Mouse (Mus musculus) cerebellum, adult 9-10 months (tissue): ENCODE results near the gene Nfkbie.

Source experiments
- DNase-seq: peaks from one replicate; pipeline ENCODE4 v3.0.0; 2022

Gene Nfkbie

DNA sequence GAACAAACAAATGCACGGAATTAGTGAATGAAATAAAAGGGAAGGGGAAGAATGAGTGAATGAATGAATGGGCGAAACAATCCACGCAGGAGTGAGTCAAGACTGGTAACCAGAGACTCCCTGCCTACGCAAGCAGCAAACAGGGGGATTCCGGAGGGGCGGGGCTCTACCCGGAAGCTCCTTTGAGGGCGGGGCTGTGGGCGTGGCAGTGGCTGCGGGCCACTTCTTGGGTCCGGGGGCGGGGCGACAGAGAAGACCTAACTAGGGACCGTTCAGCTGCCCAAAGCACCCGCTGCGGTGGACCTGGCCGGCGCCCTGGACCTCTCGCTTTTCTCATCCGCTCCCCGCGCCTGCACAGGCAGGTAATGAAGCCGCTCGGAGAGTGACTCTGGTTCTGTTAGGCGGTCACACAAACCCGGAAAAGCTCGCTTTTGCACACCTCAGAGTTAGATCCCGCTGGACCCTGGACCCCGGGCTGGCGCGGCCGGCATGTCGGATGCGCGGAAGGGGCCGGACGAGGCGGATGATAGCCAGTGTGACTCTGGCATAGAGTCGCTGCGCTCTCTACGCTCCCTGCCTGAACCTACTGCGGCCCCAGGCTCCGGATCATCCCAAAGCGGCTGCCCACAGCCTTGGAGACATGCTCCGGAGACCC is at the start of gene Nfkbie:
TSS of gene Nfkbie (plus strand) at position 252 of the 655 bp plus-strand sequence.
- DNase-seq, result peak; percentile 93

GRCm38 (mm10) chr17:45505941-45506465 is 49.5 kb upstream of the Nfkbie start:
- peak; percentile 63 for DNase-seq

DNA sequence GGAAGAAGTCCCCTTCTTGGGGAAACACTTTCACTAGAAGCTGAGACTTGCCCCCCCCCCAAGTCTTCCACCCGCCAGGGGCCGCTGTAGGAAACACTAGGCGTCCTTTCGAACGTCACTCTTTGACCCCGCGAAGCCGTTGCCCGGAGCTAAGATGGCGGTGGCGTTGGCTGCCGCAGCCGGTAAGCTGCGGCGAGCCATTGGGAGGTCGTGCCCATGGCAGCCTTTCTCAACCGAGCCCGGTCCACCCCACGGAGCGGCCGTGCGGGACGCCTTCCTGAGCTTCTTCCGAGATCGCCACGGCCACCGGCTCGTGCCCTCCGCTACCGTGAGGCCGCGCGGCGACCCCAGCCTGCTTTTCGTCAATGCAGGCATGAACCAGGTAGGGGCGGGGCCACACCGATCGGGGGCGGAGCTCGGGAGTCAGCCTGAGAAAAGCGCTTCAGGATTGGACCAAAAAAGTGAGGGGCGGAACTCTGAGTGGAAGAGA is 48.8 kb upstream of the Nfkbie start, which contains the start of gene Aars2:
TSS of gene Aars2 (plus strand) at position 142 of the 490 bp plus-strand sequence.
- DNase-seq, result peak; percentile 94

DNA sequence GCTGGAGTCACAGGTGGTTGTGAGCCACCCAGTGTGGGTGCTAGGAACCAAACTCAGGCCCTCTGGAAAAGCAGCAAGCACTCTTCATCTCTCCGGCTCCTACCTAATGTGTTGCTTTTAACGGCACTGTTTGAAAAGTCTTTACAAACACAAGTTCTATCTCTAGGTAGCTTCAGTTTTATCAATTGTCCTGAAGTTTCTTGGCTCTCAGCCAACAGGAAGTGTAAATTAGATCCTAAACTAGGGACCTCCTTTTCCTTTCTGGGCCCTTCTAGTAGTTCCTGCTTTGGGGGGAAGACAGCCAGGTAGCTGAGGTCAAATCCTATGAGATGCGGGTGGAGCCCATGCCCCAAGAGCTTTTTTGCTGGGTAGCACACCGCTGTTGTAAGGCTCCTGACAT is 44.6 kb upstream of the Nfkbie start:
- peak; percentile 14 for DNase-seq

DNA sequence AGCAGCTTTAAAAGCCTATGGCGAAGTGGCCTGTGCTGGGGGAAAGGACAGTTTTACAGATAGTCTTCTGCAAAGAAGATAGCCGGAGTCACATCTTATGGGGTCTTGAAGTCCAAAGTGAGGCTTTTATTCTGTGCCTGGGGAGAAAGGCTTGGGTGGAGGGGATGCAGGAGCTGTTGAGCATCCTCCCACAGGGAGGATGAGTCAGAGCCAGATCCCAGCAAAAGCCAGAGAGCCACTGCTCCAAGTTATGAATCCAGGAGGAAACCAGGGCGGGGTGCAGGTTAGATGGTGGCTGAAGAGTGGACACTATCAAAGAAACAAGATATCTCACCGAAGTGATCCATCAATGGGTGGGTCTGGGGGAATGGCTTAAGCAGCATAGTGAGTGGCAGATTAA is 43.7 kb upstream of the Nfkbie start:
- DNase-seq, result peak; percentile 13

DNA sequence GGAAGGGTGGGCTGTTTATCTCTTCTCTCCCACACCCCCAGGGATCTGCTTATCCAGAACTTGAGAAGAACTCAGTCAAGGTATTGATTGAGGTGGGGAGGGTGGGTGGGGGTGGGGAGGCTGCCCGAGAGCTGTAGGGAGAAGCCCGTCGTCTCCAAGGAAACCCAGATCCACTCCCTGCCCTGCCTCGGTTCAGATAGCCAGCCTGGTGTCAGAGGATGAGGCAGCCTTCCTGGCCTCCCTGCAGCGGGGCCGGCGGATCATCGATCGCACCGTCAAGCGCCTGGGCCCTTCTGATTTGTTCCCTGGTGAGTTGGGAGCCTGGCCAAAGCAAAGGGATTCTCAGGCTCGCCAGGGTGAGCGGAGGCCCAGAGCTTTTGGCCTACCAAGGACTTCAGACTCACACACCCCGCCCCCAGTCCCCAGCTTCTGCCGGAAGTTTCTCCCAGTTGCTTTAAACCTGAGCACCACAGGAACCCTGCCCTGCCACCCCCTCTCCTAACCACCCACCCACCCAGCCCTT is 40.2 kb upstream of the Nfkbie start:
- DNase-seq, result peak; percentile 50

GRCm38 (mm10) chr17:45515806-45516205 is 39.7 kb upstream of the Nfkbie start:
- peak; percentile 46 for DNase-seq

DNA sequence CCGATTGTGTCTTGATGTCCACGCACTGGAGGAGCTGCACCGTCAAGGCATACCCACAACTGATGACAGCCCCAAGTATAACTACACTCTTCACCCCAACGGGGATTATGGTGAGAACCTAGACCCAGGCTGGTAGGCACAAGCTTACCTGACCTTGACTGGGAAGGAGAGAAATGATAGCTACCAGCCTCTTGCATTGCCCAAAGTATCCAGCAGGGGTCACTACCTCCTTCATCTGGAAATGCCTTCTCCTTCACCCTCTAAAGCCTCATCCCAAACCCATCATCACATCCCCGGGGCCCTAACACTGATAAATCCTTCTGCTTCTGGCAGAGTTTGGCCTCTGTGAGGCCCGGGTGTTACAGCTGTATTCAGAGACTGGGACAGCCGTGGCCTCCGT is 39.0 kb upstream of the Nfkbie start:
- DNase-seq, result peak; percentile 96

GRCm38 (mm10) chr17:45517135-45517534 is 38.4 kb upstream of the Nfkbie start:
- DNase-seq, result no peak

DNA sequence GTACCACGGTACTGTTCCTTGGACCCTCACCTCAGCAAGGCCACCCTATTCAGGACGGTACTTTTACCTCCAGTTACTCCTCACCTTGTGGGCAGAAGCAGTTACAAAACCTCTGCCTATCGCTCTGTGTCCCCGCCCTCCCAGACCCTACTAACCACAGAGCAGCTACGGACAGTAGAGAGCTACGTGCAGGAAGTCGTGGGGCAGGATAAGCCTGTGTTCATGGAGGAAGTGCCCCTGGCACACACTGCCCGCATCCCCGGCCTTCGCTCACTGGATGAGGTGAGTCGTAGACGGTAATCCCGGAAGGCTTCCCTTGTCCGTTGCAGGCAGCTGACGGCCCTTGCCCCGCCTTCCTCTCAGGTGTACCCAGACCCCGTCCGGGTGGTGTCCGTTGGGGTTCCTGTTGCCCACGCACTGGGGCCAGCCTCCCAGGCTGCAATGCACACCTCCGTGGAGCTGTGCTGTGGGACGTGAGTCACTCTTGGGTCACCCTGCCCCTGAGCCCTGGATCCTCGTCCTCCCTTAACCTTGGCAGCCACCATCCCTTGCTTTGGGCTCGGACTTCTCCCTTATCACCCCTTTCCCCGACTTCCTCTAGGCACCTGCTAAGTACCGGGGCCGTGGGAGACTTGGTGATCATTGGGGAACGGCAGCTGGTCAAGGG is 37.8 kb upstream of the Nfkbie start:
- peak; percentile 61 for DNase-seq

DNA sequence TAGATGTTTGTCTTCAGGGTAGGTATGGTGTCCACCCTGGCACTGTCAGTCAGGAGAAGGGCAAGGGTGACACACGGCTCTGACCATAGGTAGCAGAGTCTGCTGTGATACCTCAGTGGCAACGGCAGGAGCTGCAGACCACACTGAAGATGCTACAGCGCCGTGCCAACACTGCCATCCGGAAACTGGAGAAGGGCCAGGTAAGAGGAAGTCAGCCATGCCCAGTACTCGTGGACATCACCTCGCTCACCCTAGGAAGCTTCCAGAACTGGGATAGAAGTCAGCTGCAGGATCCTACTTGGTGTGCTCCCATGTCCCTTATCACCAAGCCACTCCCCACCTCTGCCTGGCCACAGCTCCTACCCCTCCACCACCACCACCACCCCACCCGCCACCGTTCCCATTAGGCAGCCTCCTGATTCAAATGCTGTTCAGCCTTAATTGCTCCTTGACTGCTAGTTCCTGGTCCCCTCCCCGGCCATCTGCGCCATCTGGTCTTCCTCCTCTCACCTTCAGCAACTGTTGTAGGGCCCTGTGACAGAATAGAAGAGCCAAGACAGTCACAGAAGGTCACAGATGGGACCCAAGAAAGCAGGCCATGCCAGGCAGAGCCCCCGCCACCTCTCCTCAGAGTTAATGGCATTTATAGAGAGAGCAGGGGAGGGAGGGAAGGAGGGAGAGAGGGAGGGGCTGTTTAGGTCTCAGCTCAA is 36.6 kb upstream of the Nfkbie start:
- peak; percentile 96 for DNase-seq

DNA sequence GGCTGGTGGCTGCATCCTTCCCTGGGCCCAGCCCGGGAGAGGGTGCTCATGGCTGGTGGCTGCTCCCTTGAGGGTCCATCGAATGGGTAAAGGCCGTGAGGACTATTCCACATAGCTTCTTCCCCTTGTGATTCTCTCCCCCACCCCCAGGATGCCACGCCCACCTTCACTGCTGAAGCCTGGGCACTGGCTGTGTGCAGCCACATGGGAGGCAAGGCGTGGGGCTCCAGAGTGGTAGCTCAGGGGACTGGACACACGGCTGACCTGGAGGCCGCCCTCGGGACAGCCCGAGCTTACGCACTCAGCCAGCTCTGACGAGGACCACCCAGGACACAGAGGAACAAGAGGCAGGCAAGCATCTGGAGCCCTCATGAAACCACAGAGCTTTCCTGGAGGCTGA is 35.4 kb upstream of the Nfkbie start:
- DNase-seq, result peak; percentile 61

DNA sequence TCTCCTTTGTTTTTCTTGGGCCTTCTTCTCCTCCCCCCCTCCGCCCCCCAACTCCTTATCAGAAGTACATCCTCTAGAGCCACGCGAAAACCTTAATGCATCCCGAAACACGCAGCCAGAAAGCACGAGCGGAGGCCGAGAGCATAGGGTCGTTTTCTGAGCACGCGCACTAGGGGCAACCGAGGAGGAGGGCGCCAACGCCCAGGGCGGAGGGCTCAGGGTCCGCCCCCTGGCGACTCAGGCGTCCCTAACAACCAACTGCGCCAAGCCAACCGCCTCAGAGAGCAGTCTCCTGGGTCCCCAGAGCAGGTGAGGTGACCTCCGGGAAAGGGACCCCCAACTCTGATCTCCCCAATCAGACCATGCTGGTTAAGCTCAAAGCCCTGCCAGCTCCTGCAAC is 32.2 kb upstream of the Nfkbie start, which contains the start of gene Tcte1:
TSS of gene Tcte1 (plus strand) at position 172 of the 400 bp plus-strand sequence.
- DNase-seq, result no peak

GRCm38 (mm10) chr17:45524961-45525360 is 30.5 kb upstream of the Nfkbie start:
- peak; percentile 67 for DNase-seq

- peak; percentile 72 for DNase-seq
Observed at GRCm38 (mm10) chr17:45526571-45526970, 28.9 kb upstream of the Nfkbie start.

DNA sequence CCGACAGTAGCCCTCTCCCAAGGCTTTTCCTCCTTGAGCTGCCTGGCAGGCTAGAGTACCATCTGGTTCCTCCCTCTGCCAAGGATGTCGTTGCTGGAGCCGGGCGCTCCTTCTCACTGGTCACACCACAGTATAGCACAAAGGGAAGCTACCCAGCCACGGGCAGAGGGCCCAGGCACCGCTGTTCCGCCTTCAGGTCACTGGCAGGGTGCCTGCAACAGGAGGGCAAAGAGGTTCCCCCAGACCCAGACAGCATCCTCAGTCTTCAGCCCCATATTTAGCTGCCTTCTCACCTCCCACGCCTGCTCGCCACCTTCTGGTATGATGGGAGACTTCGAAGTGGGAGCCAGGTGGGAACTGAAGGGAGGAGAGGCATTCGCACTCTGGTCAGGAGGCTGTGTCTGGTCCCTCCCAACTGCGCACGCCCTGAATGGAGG is 25.1 kb upstream of the Nfkbie start:
- DNase-seq, result peak; percentile 95

- no peak for DNase-seq
Observed at GRCm38 (mm10) chr17:45532896-45533295, 22.6 kb upstream of the Nfkbie start.

GRCm38 (mm10) chr17:45536264-45536663 is 19.2 kb upstream of the Nfkbie start:
- DNase-seq, result no peak

GRCm38 (mm10) chr17:45538394-45538793 is 17.1 kb upstream of the Nfkbie start:
- DNase-seq, result no peak

DNA sequence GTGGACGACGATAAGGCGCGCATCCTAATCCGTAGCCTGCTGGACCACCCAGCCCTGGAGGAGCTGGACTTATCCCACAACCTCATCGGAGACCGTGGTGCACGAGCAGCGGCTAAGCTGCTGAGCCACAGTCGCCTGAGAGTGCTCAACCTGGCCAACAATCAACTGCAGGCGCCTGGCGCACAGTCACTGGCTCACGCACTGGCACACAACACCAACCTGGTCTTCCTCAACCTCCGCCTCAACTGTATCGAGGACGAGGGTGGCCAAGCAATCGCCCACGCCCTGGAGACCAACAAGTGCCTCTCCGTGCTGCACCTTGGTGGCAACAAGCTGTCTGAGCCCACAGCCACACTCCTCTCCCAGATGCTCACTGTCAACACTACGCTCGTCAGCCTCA is 15.8 kb upstream of the Nfkbie start:
- no peak for DNase-seq

DNA sequence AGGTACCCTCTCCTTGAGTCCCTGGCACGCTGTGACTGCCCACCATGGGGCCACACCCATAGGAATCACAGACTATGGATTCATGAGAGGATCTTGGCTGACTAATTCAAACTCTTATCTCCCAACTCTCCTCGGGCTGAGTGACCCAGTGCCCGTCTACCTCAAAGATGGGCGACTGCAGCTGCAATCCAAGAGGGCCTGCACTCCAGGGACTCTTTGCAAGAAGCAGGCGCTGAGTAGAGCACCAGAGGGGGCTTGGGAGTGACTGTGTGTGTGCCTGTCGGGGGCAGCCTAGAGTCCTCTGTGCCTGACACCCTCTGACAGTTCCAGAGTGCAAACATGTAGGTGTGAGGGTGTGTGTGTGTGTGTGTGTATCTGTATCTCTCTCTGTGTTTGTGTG is 13.4 kb upstream of the Nfkbie start:
- DNase-seq, result no peak

DNA sequence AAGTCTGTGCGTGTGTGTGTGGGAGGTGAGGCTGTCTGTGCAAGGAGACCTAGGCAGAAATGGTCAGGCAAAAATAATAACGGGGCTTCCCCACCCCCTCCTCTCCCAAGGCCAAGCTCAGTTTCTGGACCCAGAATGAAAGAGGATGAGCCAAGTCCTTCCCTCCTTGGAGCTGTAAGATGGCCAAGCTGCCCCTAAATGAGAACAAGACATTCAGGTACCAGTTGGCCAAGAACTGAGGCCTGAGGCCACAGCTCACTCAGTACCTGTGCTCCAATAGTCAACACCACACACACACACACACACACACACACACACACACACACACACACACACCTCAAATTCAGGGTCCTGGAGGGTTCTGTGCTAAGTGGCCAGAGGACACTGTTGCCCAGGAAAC is 12.8 kb upstream of the Nfkbie start:
- peak; percentile 76 for DNase-seq

- peak; percentile 66 for DNase-seq
Observed at GRCm38 (mm10) chr17:45543115-45543514, 12.4 kb upstream of the Nfkbie start.
